Mouse (Mus musculus) CD4-positive naive resting alpha-beta T cell, adult 57 days (primary cell): ENCODE measurements around the gene Trim34b. TPM values are rescaled to one million over a fixed set of nuclear protein-coding genes. Genes with fewer than 3 reads are reported as not detected.

Experiments
- total RNA-seq: library from RNA; stranded (reverse); gene quantifications from one replicate; pipeline ENCODE4 v1.2.4, GENCODE M21; 2023

Trim34b gene
- total RNA-seq = 0.68 TPM

GRCm38 (mm10) chr7:104329171-104329570, at the start of gene Trim34b:
Gene Trim34b, plus strand, starts transcription at chr7:104329471.

GRCm38 (mm10) chr7:104287576-104288443, 41.5 kb upstream of the Trim34b start, which contains the start of gene Trim5:
Gene Trim5, minus strand, starts transcription at chr7:104288094.

GRCm38 (mm10) chr7:104315369-104316080, 13.7 kb upstream of the Trim34b start, which contains the start of gene Trim12a:
Gene Trim12a, minus strand, starts transcription at chr7:104315466.

GRCm38 (mm10) chr7:104352717-104353599, 23.7 kb downstream of the Trim34b start, which contains the start of gene Trim12c:
Gene Trim12c, minus strand, starts transcription at chr7:104353362.

GRCm38 (mm10) chr7:104369736-104370414, 40.6 kb downstream of the Trim34b start, which contains the start of gene Trim30b:
Gene Trim30b, minus strand, starts transcription at chr7:104369884.

Other genes starting within 250 kb of the Trim34b start
- not detected for gene Olfr645, start 244.0 kb upstream of the Trim34b start, total RNA-seq
- not detected for gene Olfr646, start 224.6 kb upstream of the Trim34b start, total RNA-seq
- gene Ubqln5, start 199.6 kb upstream of the Trim34b start, total RNA-seq = not detected
- not detected for gene Olfr643, start 192.1 kb upstream of the Trim34b start, total RNA-seq
- gene Ubqln3, start 186.2 kb upstream of the Trim34b start, total RNA-seq = not detected
- not detected for gene Ubqlnl, start 178.9 kb upstream of the Trim34b start, total RNA-seq
- gene Olfm5, start 164.6 kb upstream of the Trim34b start, total RNA-seq = not detected
- not detected for gene Olfr648, start 146.1 kb upstream of the Trim34b start, total RNA-seq
- not detected for gene Olfr649, start 133.5 kb upstream of the Trim34b start, total RNA-seq
- gene Trim6, start 110.7 kb upstream of the Trim34b start, total RNA-seq = not detected
- gene Trim34a, start 85.0 kb upstream of the Trim34b start, total RNA-seq = 25.1 TPM
- 22.3 TPM for gene Trim5, start 41.4 kb upstream of the Trim34b start, total RNA-seq
- gene Trim12a, start 14.0 kb upstream of the Trim34b start, total RNA-seq = 99.6 TPM
- gene Trim12c, start 23.9 kb downstream of the Trim34b start, total RNA-seq = 37.2 TPM
- 1.8 TPM for gene Trim30b, start 40.4 kb downstream of the Trim34b start, total RNA-seq
- gene Trim30c, start 71.4 kb downstream of the Trim34b start, total RNA-seq = 0.77 TPM
- gene Trim30a, start 135.7 kb downstream of the Trim34b start, total RNA-seq = 58.6 TPM
- gene Trim30d, start 178.4 kb downstream of the Trim34b start, total RNA-seq = 6.3 TPM
- gene Olfr651, start 220.7 kb downstream of the Trim34b start, total RNA-seq = not detected
- not detected for gene Olfr652, start 231.4 kb downstream of the Trim34b start, total RNA-seq
- not detected for gene Olfr653, start 247.8 kb downstream of the Trim34b start, total RNA-seq